Mouse (Mus musculus): ENCODE results near the gene Kif21b.

DNA sequence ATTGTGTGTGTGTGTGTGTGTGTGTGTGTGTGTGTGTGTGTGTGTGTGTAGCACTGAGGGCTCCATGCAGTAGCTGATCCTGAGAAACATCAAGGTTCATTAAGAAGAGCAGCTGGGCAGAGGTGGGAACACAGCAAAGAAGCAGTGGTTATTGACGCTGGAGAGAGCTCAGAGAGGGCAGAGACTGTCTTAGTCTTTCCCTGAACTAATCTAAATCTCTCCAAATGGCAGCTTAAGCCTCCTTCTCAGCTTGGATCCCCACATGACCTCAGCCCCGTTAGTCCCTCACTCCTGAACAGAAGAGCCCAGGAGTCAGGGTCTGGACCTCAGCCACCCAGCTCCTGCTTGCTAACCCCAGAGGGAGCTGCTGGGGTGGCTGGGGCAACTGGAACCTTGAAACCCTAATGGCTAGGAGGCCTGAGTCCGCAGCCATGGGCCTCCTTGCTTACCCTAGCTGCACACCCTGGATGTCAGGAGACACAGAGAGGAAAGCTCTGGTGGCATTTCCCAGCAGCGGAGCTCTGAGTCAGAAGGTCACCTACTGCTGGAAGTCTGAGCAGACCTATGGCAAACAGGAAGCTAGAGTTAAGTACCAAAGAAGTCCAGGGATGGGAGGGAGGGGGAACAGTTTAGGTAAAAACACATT is 2.1 kb upstream of the Kif21b start:
- TF ChIP-seq EP300 (IDR thresholded peaks at IDR 0.05; ENCODE audit: low read depth in 1 of 2, low read length in 2 of 2), result no peak
- TF ChIP-seq CTCF (IDR thresholded peaks at IDR 0.05 in 2 of 3, conservative IDR thresholded peaks at IDR 0.05 in 1 of 3; ENCODE audit: control insufficient read depth in 1 of 3, insufficient read depth in 1 of 3, low read depth in 2 of 3, low read length in 3 of 3, poor library complexity in 1 of 3, severe bottlenecking in 1 of 3), result no peak
- TF ChIP-seq TCF12 (IDR thresholded peaks at IDR 0.05; ENCODE audit: low read depth, low read length), result no peak
- TF ChIP-seq MAFK (IDR thresholded peaks at IDR 0.05; ENCODE audit: borderline replicate concordance, low read depth, low read length), result no peak
